Mouse (Mus musculus): ENCODE results near the gene Eif4b. TPM values are rescaled to one million over a fixed set of nuclear protein-coding genes. Genes with fewer than 3 reads are reported as not detected.
A peak's percentile ranks its signal among the peaks of the same experiment; 100 is the strongest.

The Eif4b gene
- total RNA-seq, 2 experiments from 2014 or later, result 148 to 169 TPM

DNA sequence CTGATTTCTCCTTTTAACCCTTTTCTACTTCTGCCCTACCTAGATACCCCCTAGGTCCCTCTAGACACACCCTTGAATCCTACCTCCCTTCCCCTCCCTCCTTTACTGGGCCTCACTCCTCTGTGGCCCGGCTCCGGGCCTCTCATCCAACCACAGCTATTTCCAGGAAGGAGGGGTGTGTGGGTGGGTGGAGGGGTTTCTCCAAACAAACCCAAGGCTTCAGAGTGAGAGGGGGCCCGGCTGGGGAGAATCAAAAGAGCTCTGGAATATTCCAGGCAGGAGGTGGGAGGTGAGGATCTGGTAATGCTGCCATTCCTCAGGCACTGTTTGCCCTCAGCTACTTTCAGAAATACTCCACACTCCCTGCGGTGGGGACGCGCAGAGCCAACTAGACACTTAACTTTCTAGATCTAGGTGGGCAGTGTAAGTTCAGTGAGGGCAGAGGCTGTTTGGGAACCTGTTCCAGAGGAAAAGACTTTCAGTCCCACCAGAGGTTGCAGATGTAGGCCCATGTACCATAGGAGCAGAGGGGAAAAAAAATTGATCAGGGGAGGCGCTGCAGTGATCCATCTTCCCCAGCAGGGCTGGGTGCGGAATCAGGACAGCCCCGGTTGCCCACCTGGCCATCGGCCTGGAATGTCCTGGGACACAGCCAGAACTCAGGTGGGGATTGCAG, 27.6 kb downstream of the Eif4b start:
- DNase-seq, result peak in 1 of 2 experiments; percentile 33
- intact Hi-C loops (cut with DNase I), result no loop called here

DNA sequence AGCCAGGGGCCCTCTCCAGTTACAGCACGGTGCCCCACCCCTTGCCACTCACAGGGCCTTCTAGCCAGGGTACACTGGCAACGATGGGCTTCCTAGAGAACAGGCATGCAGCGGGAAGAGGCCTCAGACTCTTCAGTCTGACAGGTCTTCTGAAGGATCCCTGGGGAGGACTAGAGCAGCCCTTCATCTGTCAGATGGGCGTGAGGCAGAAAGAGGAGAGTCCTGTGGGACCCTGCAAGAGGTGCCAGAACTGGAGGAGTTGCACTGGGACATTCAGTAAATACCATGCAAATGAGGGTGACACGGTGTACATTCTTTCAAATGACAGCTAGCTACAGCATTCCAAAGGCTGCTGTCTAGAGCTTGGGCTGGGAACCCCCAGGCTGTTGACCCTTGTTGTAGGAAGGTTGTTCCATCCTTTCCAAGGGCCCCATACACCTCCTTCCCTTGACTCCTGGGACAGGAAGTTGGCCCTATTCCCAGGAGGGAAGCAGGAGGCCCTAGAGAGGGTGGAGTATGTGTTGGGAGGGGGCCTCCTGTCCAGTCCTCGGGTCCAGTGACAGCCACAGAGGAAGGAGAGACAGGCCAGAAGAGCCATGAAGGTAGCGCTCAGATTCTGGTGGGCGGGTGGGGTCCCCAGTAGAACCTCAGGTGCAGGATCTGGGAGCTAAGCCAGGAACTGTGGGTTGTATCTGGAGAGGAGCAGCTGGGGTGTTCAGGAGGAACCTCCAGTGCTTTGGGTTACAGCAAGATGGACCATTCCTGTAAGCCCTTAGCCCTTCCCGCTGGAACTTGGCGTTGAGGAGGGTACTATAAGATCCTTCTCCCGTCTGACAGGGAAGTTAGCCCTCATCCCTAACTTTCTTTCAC, 28.3 kb downstream of the Eif4b start:
- peak; percentile 55 to 57 for DNase-seq
- intact Hi-C loops (cut with DNase I), result no loop called here

DNA sequence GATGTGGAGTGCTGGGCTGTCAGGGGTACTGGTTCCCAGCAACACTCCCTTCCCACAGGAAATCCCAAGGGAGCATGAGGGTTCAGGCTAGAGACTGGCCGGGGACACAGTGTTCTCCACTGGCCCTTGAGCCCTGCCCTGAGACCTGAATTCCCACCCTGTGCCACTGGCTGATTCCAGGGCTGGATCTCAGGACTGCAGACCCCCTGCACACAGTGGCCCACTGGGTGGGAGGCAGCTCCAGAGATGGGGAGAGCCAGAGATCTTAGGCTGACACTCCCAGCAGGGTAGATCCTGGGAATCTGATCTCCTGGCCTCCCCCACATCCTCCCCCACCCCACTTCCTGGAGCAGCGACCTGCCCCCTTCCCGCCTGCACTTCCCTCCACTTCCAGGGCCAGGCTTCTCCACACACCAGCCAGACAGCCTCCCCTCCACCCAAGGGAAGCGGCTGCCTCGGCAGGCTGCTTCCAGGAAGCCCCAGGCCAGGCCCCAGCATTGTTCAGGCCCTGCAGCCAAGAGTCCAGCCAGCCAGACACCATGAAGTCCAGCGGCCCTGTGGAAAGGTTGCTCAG, 29.1 kb downstream of the Eif4b start:
- peak; percentile 73 to 76 for DNase-seq
- intact Hi-C loops (cut with DNase I), result no loop called here

DNA sequence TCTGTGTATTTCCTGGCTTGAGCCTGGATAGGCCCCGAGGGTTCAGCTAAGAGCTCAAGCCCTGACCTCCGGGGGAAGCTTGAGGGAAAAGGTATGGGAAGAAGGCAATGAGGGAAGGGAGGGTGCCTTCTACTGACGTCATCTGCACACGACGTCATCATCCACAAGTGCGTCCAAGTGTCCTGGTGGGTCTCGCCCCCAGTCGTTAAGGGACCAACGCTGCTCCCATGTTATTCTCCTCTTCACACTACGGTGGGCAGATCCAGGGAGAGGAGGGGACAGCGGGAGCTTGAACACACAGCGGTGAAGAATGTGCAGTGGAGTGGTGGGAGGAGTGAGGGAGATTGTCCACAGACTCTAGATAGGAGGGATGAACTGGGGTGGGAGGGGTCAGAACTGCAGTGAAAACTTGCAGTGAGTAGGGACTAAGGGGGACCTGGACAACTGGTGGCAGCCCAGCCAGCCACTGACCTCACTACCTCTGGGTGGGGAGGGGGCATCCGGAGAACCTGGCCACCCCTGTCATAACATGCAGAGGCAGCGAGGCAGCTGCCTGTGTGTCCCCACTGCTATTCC, 29.9 kb downstream of the Eif4b start:
- DNase-seq, result peak in 1 of 2 experiments; percentile 68
- intact Hi-C loops (cut with DNase I), result no loop called here

- intact Hi-C loops (cut with DNase I), result no loop called here
- DNase-seq, result peak; percentile 81 to 91
Measured at GRCm38 (mm10) chr15:102103947-102104555, 30.5 kb downstream of the Eif4b start.

- peak; percentile 74 to 85 for DNase-seq
- intact Hi-C loops (cut with DNase I), result no loop called here
Measured at GRCm38 (mm10) chr15:102105360-102105759, 31.8 kb downstream of the Eif4b start.

GRCm38 (mm10) chr15:102105764-102106730, 32.5 kb downstream of the Eif4b start:
- intact Hi-C loops (cut with DNase I), result no loop called here
- DNase-seq, result no peak

- DNase-seq, result no peak
Measured at GRCm38 (mm10) chr15:102106754-102107456, 33.3 kb downstream of the Eif4b start.

GRCm38 (mm10) chr15:102107689-102108573, 34.4 kb downstream of the Eif4b start:
- intact Hi-C loops (cut with DNase I), result no loop called here

More at GRCm38 (mm10) chr15:102106754-102107456, 33.3 kb downstream of the Eif4b start:
- intact Hi-C loops (cut with DNase I), result no loop called here

GRCm38 (mm10) chr15:102108651-102109525, 35.3 kb downstream of the Eif4b start:
- intact Hi-C loops (cut with DNase I), result no loop called here
- peak in 1 of 2 experiments; percentile 72 for DNase-seq

More at GRCm38 (mm10) chr15:102107689-102108573, 34.4 kb downstream of the Eif4b start:
- peak in 1 of 2 experiments; percentile 50 for DNase-seq

DNA sequence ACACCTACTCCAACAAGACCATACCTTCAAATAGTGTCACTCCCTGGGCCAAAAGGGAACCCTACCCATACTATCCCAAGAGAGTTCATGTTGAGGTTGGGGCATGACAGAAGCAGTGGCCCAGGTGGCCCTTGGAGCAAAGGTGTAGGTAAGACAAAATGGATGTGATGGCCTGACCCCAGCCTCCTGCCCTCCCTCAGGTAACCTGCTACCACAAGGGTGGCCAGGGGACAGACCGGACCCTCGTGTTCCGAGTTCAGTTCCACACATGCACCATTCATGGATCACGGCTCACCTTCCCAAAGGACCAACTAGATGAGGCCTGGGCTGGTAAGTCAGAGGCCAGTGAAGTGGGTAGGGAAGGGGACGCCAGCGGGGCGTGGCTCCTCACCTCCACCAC, 36.7 kb downstream of the Eif4b start:
- intact Hi-C loops (cut with DNase I), result no loop called here
- no peak for DNase-seq

- intact Hi-C loops (cut with DNase I), result no loop called here
- no peak for DNase-seq
Measured at GRCm38 (mm10) chr15:102110701-102111494, 37.3 kb downstream of the Eif4b start.

GRCm38 (mm10) chr15:102111495-102111829, 37.9 kb downstream of the Eif4b start:
- DNase-seq, result no peak
- intact Hi-C loops (cut with DNase I), result no loop called here

GRCm38 (mm10) chr15:102112181-102112580, 38.6 kb downstream of the Eif4b start:
- no peak for DNase-seq
- intact Hi-C loops (cut with DNase I), result no loop called here

DNA sequence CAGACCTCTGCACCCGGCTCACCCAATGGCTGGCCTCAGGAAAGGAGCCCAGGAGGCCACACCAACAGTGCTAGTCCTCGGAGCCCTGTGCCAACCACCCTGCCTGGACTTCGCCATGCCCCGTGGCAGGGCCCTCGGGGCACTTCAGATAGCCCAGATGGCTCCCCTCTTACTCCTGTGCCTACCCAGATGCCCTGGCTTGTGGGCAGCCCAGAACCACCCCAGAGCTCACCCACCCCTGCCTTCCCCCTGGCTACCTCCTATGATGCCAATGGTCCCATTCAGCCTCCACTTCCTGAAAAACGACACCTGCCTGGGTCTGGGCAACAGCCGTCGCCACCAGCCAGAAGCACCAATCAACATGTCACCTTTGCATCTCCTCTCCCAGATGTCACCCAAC, 39.3 kb downstream of the Eif4b start:
- intact Hi-C loops (cut with DNase I), result no loop called here
- DNase-seq, result no peak

GRCm38 (mm10) chr15:102113674-102114073, 40.1 kb downstream of the Eif4b start:
- intact Hi-C loops (cut with DNase I), result no loop called here
- DNase-seq, result no peak
